Mouse (Mus musculus) hindbrain, embryonic 10.5 days (tissue): Measurements from ENCODE around the gene Tnnt3. TPM values are rescaled to one million over a fixed set of nuclear protein-coding genes. Genes with fewer than 3 reads are reported as not detected.
A peak's percentile ranks its signal among the peaks of the same experiment; 100 is the strongest.

Experiments
- DNase-seq: peaks from one replicate; pipeline ENCODE4 v3.0.0-alpha.2; 2017; ENCODE audit warnings: low spot score
- H3K27ac ChIP-seq: fragments of 300-500 bp; sonication (generic); 2 replicates; pipeline ENCODE4 v1.5.1; 2016; ENCODE audit warnings: mild to moderate bottlenecking, moderate library complexity
- H3K27me3 ChIP-seq: fragments of 300-500 bp; sonication (generic); 2 replicates; pipeline ENCODE4 v1.6.1; 2016; ENCODE audit warnings: mild to moderate bottlenecking; ENCODE audit not compliant: poor library complexity, insufficient read depth, severe bottlenecking
- H3K36me3 ChIP-seq: fragments of 300-500 bp; sonication (generic); 2 replicates; pipeline ENCODE4 v1.6.1; 2016; ENCODE audit warnings: mild to moderate bottlenecking, moderate library complexity
- H3K4me1 ChIP-seq: fragments of 300-500 bp; sonication (generic); replicated peaks from 2 replicates; pipeline ENCODE4 v1.6.1; 2016; ENCODE audit warnings: mild to moderate bottlenecking
- H3K4me3 ChIP-seq: fragments of 300-500 bp; sonication (generic); 2 replicates; pipeline ENCODE4 v1.5.1; 2016; ENCODE audit warnings: mild to moderate bottlenecking, moderate library complexity
- H3K9me3 ChIP-seq: fragments of 300-500 bp; sonication (generic); 2 replicates; pipeline ENCODE4 v1.6.1; 2016; ENCODE audit warnings: mild to moderate bottlenecking, moderate library complexity
- WGBS: fragments of 180-500 bp; shearing (Covaris S2); methylation state at CpG from one replicate; pipeline ENCODE4 v1.1.7; 2016; 5-methylcytosine and 5-hydroxymethylcytosine counted together
- polyA plus RNA-seq: library from polyadenylated mRNA; unstranded; fragments of >200 nt; fragmentation: Nextera tagmentation; extraction: Ambion mirVana; gene quantifications from 2 replicates; pipeline ENCODE4 v1.2.1, GENCODE M21; 2016

Tnnt3 gene
- polyA plus RNA-seq, 1 experiment from 2014 or later = 1.1 TPM

DNA sequence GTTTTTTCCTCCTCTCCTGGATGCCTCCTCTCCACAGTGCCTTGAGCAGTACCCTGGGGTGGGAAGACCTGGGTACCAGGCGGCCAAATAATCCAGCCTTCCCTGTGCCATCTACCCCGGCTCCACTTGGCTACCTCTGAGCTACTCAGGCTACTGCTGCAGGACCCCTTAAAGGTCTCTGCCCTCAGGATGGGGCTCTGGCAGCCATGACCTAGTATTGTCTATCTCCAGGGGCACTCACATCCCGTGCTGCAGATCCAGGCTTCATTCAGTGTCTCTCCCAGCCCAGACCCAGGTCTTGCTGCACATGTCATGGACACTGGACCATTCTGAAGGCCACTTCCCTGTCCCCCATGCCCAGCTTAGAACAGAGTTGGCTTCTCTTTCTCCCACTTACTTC, 18.8 kb upstream of the Tnnt3 start:
- H3K4me1 ChIP-seq = peaks cover 85% of the 10 kb centered on the region
- no peak for DNase-seq

DNA sequence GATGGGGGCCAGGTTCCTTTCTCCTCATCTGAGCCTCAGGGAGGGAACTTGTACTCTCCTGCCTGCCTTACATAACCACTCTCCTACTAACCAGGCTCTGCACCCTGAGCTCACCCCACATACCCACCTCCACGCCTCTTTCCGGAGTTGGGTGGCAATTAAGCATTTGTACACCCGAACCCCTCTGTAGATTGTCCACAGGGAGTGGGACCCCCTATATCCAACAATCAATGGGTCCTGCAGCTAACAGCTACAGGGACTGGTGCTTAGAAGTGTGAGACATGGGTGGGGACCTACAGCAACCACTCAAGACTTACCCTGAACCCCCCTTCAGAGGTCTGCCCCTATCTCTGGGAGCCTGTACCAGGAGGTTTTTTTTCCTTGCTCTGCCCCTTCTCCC, 18.0 kb upstream of the Tnnt3 start:
- Histone ChIP-seq H3K36me3 (no peaks in the 10 kb centered on the region), H3K4me1 (peaks cover 79% of the 10 kb centered on the region), H3K27me3 (peaks cover 18% of the 10 kb centered on the region; the same call in 1 of the 2 replicates), H3K4me3 (no peak overlapping the region), H3K27ac (peak overlapping the region; percentile 95), H3K9me3 (no peaks in the 10 kb centered on the region)
- DNase-seq = no peak
- 97% methylated on average over 3 of the region's 3 CpGs for WGBS

More for the DNA sequence above, 18.8 kb upstream of the Tnnt3 start:
- H3K27me3 ChIP-seq = peaks cover 15% of the 10 kb centered on the region; the same call in 1 of the 2 replicates
- H3K4me3 ChIP-seq = no peak overlapping the region
- H3K27ac ChIP-seq = 0 out of 2 replicates have a peak overlapping the region, but pooled peaks have one; percentile 23
- H3K9me3 ChIP-seq = no peaks in the 10 kb centered on the region
- 87% methylated on average over 3 of the region's 3 CpGs for WGBS
- no peaks in the 10 kb centered on the region for H3K36me3 ChIP-seq

DNA sequence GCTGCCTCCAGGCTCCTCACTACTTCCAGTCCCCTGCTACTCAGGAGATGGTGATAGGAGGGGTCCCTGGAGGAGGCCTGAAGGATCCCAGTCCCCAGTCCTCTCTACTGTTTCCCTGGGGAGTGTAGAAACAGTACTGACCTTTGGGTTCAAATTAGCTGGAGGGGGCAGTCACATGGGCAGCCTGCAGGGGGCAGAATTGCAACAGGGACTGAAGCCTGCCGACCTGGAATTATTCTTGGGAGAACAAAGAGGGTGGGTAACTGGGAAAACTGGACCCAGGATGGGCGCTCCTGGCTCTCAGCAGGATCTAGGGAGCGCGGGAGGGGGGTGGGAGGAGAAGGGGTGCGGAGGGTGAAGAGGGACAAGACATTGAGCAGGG, 17.5 kb upstream of the Tnnt3 start:
- DNase-seq = peak; percentile 79
- 7% methylated on average over 5 of the region's 5 CpGs for WGBS
- peaks cover 78% of the 10 kb centered on the region for H3K4me1 ChIP-seq

DNA sequence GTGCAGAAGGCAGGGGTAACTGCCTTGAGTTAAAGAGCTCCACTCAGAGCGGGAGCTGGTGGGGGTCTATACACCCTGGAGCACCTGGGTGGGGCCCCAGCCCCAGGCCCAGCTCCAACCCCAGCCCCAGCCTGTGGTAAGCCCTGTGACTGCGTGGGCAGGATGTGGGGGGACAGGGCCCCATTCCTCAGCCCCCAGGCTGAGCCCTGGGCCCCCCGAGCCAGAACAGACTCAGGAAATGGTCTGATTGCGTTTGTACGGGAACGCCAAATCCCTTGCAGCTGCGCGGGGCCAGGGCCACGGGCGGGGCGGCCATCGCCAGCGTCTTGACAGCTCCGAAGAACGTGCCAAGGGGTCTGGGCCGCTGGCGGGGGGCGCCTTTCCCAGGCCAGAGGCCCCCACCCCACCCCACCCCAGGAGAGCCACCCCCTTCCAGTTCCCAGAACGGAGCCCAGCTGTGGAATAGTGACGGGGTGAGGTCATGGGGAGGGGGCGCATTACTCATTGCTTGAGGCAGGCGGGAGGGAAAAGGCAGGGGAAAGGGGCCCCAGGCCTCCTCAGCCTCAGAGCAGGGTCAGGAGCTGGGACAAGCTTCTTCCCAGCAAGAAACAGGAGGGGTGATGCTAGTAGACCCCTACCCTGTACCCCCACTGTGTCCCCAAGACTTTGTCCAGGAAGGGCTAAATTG, 16.9 kb upstream of the Tnnt3 start:
- Histone ChIP-seq H3K36me3 (no peaks in the 10 kb centered on the region), H3K4me1 (peaks cover 77% of the 10 kb centered on the region), H3K9me3 (no peaks in the 10 kb centered on the region), H3K27ac (peak overlapping the region; percentile 95), H3K27me3 (peaks cover 18% of the 10 kb centered on the region; the same call in 1 of the 2 replicates), H3K4me3 (peak overlapping the region; percentile 47)
- 2% methylated on average over 22 of the region's 22 CpGs for WGBS
- peak; percentile 68 for DNase-seq

More for the DNA sequence above, 17.5 kb upstream of the Tnnt3 start:
- H3K9me3 ChIP-seq = no peaks in the 10 kb centered on the region
- H3K27ac ChIP-seq = peak overlapping the region; percentile 95
- no peaks in the 10 kb centered on the region for H3K36me3 ChIP-seq
- peaks cover 18% of the 10 kb centered on the region; the same call in 1 of the 2 replicates for H3K27me3 ChIP-seq
- H3K4me3 ChIP-seq = peak overlapping the region; percentile 47

DNA sequence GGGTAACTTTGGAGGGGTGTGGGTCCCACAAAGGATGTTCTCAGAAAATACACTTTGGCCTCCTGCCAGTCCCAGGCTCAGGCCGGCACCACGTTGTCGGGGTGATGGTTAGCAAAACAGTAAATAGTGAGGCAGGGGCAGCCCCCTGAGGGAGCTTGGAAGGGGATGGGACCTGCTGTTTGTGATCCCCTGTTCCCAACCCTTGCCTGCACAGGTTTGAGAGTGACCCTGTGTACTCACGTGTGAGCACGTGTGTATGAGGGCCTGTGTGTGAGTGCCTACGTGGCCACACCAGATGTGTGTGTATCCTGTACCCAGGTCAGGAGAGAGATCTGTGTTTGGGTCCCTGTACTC, 16.4 kb upstream of the Tnnt3 start:
- WGBS = 23% methylated on average over 6 of the region's 6 CpGs
- H3K36me3 ChIP-seq = no peaks in the 10 kb centered on the region

DNA sequence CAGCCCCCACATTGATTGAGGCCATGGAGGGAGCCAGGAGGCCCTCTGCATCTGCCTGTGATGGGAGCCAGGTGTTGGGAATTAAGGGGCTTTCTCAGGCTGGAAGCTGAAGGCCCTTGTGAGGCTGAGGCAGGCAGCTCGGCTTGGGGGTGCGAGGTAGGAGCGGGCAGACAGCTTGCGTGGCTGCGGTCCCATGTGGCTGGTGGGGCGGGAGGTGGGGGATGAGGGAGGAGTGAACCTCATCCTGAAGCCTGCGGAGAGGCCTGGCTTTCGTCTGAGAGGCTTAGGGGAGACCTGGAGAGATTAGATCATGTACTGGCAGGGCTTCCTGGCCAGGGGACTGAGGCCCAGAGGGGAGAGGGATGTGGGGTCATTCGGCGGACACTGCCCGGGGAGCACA, 15.5 kb upstream of the Tnnt3 start:
- H3K9me3 ChIP-seq = no peaks in the 10 kb centered on the region

More for the DNA sequence above, 16.4 kb upstream of the Tnnt3 start:
- Histone ChIP-seq H3K4me1 (peaks cover 77% of the 10 kb centered on the region), H3K9me3 (no peaks in the 10 kb centered on the region), H3K27me3 (peaks cover 18% of the 10 kb centered on the region; the same call in 1 of the 2 replicates), H3K4me3 (peak overlapping the region; percentile 47), H3K27ac (peak overlapping the region; percentile 95)
- DNase-seq = peak; percentile 50

DNA sequence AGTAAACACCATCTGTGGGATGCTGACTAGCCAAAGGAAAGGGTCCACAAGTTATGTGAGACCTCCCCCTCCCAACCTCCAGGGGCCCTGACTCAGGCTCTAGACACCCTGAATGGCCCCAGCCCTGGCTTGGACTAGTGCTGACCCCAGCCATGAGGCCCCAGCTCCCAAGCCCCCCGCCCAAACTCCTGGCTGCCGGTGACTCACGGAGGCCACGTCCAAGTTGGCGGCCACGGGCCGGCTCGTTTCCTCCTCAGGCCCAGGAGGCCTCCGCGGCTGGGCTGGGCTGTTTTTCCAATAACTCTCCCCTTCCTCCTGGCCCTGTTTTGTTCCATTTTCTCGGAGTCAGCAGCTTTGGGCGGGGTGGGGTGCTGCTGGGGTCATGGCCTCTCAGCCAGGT, 13.9 kb upstream of the Tnnt3 start:
- peaks cover 6% of the 10 kb centered on the region; the same call in 1 of the 2 replicates for H3K36me3 ChIP-seq
- H3K9me3 ChIP-seq = no peaks in the 10 kb centered on the region
- DNase-seq = no peak
- no peak overlapping the region for H3K4me3 ChIP-seq
- peaks cover 18% of the 10 kb centered on the region; the same call in 1 of the 2 replicates for H3K27me3 ChIP-seq
- peaks cover 61% of the 10 kb centered on the region for H3K4me1 ChIP-seq
- peak overlapping the region; percentile 76 for H3K27ac ChIP-seq
- 85% methylated on average over 12 of the region's 12 CpGs for WGBS

More for the DNA sequence above, 15.5 kb upstream of the Tnnt3 start:
- Histone ChIP-seq H3K36me3 (no peaks in the 10 kb centered on the region), H3K4me3 (no peak overlapping the region), H3K27ac (peak overlapping the region; percentile 95), H3K4me1 (peaks cover 77% of the 10 kb centered on the region), H3K27me3 (peaks cover 18% of the 10 kb centered on the region; the same call in 1 of the 2 replicates)
- WGBS = 63% methylated on average over 11 of the region's 11 CpGs
- DNase-seq = no peak

DNA sequence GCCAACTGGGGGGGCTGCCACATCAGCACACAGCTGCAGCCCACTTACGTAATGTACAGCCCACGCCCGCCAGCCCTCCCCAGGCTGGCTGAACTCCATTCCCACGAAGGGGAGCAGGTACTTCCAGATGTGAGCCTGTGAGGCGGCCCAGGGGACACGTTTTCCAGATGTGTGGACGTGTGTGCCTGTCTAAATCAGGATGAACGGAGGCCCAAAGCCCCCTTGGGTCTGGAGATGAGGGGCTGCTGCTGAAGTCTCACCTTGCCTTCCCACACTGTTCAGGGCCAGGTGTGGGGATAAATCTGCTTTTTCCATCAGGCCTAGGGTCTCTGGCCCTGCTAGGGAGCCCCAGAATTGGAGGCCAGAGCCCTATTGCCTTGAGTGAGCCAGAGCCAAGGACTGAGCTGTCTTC, 11.9 kb upstream of the Tnnt3 start:
- H3K9me3 ChIP-seq = no peaks in the 10 kb centered on the region
- no peak overlapping the region for H3K4me3 ChIP-seq
- DNase-seq = no peak
- peaks cover 11% of the 10 kb centered on the region; the same call in 1 of the 2 replicates for H3K36me3 ChIP-seq
- H3K27me3 ChIP-seq = peaks cover 18% of the 10 kb centered on the region; the same call in 1 of the 2 replicates
- 73% methylated on average over 8 of the region's 8 CpGs for WGBS
- peaks cover 48% of the 10 kb centered on the region for H3K4me1 ChIP-seq
- H3K27ac ChIP-seq = peak overlapping the region; percentile 84

DNA sequence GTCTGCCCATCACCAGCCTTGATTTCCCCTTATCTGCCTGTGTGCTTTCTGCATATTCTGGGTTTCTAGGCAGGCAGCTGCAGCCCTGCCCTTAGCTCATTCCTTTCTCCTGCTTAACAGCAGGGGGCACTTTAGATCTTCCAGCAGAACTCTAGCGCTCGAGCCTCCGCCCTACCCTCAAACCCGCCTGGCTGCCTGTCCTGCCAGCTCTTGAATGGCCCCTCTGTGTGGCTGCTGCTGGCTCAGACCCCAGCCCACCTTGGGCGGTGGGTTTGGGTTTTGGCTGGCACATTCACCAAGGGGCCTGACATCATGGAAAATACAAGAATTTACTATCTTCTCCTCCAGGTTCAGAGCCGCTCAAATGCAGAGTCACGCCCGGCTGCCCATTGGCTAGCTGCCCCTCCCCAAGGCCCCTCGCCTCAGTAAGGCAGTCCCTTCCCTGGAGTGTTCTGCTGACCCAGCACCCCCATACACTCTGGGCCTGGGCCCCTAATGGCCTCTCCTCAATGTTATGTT, 11.2 kb upstream of the Tnnt3 start:
- Histone ChIP-seq H3K4me3 (peak overlapping the region; percentile 11; the same call in 1 of the 2 replicates), H3K27me3 (peaks cover 18% of the 10 kb centered on the region; the same call in 1 of the 2 replicates), H3K27ac (peak overlapping the region; percentile 84), H3K36me3 (peaks cover 12% of the 10 kb centered on the region; the same call in 1 of the 2 replicates), H3K4me1 (peaks cover 41% of the 10 kb centered on the region), H3K9me3 (no peaks in the 10 kb centered on the region)
- peak; percentile 77 for DNase-seq
- WGBS = 19% methylated on average over 9 of the region's 9 CpGs

DNA sequence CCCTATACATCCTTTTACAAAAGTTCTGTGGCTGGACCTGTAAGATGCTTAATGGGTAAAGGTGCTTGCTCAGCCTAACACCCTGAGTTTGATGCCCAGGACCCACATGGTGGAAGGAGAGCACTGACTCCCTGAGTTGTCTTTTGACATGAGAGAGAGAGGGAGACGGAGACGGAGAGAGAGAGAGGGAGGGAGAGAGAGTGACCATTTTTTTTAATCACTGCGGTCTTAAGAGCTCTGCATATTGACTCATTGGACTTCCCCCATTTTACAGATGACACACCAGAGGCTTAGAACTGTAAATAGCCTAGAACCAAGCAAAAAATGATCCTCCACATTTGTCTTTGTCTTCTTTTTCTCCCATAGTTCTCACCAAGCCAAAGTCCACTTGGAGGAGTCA, 10.6 kb upstream of the Tnnt3 start:
- DNase-seq = no peak
- H3K27ac ChIP-seq = peak overlapping the region; percentile 84

DNA sequence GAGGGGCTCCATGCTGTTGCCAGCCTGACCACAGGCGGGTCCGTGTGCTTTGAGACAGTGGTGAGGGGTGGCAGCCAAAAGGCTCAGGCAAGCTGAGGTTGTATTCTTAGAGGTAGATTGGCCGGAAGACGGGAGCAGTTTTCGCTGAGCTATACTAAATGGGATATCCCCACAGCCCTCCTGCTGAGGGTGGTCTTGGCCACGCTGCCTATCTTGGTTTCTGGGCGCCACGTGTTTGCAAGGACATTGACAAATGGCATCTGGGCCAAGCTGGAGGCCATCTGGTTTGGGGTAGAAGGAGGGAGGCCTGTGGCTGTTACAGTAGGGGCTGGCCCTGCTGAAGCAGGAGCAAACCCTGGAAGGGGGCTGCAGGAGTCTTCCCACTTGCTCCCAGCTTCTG, 5.1 kb upstream of the Tnnt3 start:
- Histone ChIP-seq H3K27ac (0 out of 2 replicates have a peak overlapping the region, but pooled peaks have one; percentile 35), H3K27me3 (no peaks in the 10 kb centered on the region), H3K4me1 (peaks cover 17% of the 10 kb centered on the region), H3K4me3 (no peak overlapping the region), H3K36me3 (peaks cover 12% of the 10 kb centered on the region; the same call in 1 of the 2 replicates), H3K9me3 (no peaks in the 10 kb centered on the region)
- no peak for DNase-seq
- WGBS = 83% methylated on average over 8 of the region's 8 CpGs

More for the DNA sequence above, 10.6 kb upstream of the Tnnt3 start:
- peaks cover 39% of the 10 kb centered on the region for H3K4me1 ChIP-seq
- H3K36me3 ChIP-seq = peaks cover 12% of the 10 kb centered on the region; the same call in 1 of the 2 replicates
- H3K27me3 ChIP-seq = peaks cover 14% of the 10 kb centered on the region; the same call in 1 of the 2 replicates
- WGBS = 74% methylated on average over 3 of the region's 3 CpGs
- no peak overlapping the region for H3K4me3 ChIP-seq
- no peaks in the 10 kb centered on the region for H3K9me3 ChIP-seq

DNA sequence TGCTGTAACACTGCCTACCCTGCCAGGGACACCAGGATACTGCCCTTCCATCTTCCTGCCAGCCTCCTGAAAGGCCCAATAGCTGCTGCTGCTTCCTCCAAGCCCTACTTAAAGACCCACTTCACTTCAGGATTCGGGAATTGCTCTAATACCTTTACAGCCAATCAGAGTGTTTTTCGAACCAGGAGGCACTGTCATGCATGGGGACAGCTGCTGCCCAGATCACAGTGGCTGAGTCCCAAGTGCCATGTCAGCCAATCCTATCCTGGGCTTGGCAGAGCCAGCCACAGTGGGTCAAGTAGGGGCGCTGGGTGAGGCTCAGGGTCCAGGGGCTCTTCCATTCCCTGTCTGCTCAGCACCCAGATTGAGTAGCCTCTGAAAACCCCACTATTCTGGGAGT, 2.5 kb upstream of the Tnnt3 start:
- WGBS = 76% methylated on average over 3 of the region's 3 CpGs
- Histone ChIP-seq H3K4me3 (no peak overlapping the region), H3K36me3 (peaks cover 2% of the 10 kb centered on the region; the same call in 1 of the 2 replicates), H3K4me1 (peaks cover 23% of the 10 kb centered on the region), H3K27ac (no peak overlapping the region), H3K9me3 (no peaks in the 10 kb centered on the region), H3K27me3 (no peaks in the 10 kb centered on the region)
- no peak for DNase-seq

DNA sequence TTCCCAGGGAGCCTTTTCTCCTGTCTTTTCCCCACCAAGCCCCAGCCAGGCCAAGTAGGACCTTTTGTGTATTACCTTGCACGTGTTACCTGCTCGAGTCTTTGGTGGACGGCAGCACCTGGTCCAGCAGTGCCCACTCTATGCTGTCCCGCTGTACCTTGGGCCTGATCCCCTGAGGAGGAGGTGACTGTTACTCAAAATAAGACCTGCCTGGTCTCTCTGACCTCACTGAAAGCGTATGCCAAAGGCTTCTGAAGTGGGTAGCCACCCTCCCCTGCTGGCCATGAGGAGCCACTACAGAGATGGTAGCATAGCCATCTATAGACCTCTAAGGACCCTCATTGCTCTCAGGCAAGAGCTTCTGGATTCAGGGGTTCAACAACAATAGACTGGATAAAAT, 1.8 kb upstream of the Tnnt3 start:
- no peak overlapping the region for H3K4me3 ChIP-seq
- H3K36me3 ChIP-seq = peaks cover under 1% of the 10 kb centered on the region; the same call in 1 of the 2 replicates
- peaks cover 23% of the 10 kb centered on the region for H3K4me1 ChIP-seq
- WGBS = 84% methylated on average over 5 of the region's 5 CpGs
- H3K27me3 ChIP-seq = no peaks in the 10 kb centered on the region
- H3K9me3 ChIP-seq = no peaks in the 10 kb centered on the region
- H3K27ac ChIP-seq = no peak overlapping the region
- no peak for DNase-seq
